Mouse (Mus musculus): ENCODE measurements around the gene Npm3. TPM values are rescaled to one million over a fixed set of nuclear protein-coding genes. Genes with fewer than 3 reads are reported as not detected.

Gene Npm3
- 32.7 to 35.7 TPM (median 34.7 TPM) in 4 replicates for total RNA-seq (2023; ENCODE audit: inconsistent age)

DNA sequence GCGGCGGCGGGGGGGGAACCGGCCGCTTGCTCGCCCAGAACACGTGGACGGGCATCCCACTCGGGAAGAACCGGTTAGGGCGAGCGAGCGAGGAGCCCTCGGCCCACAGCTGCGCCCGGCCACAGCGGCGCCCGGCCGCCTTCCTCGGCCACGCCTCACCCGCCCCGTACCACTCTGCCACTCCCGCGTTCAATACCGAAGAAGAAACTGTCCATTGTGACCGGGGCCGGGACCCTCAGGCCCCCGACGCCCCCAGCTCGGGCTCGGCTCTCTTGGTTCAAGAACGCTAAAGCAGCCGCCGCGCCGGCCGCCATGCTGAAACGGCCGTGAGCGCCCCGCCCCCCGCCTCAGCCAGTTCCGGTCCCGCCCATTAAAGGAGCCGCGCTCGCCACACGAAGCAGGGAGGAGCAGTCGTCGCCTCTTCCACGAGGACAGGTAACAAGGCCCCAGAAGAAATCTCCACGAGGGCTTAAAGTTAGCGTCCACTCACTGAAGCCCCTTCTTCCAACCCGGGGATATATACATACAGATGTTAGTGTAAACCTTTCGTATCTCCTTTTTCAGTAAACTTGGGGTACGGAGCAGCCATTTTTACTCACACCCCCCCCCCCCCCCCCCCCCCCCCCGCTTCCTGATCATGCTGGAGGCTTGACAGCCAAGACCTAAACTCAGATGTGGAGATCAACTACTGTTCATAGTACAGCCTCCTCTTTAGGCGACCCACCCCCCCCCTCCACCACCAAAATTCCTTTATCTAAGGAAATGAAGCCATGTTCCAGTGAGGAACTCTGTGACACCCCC is at the start of gene Npm3:
Gene Npm3, minus strand, starts transcription at position 349 of the 801 bp plus-strand sequence.

DNA sequence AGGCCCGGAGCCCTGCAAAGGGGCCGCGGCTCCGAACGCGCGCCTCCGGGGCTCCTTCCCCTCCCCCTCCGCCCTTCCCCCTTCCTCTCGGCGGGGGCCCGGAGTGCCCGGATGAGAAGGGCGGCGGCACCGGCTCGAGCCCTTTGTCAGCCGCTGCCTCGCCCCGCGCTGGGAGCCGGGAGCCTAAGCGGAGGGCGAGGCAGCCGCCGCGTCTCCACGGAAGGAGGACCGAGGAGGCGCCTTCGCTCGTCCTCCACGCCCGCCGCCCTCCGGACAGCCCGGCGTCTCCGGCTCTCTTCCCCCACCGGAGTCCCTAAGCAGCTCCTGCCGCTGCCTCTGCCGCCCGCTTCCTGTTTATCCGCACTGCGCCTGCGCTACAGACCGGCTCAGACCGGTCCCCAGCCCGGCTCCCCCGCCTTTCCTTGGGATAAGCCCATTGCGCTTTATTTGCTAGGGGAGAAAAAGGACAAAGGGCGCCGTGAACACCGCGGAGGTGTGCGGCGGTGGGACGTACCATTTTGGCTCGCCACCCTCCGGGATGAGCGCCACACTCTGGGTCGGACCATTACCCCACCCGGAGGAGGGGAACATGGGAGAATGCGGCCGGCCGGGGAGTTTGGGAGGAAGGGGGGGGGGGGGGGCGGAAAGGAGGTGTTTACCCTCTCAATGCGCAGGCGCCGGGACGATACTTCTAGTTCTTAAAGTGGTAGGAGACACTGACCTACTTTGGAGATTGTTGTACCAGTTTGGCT is 34.0 kb upstream of the Npm3 start, which contains the start of gene Mgea5:
Gene Mgea5, minus strand, starts transcription at position 657 of the 752 bp plus-strand sequence.

DNA sequence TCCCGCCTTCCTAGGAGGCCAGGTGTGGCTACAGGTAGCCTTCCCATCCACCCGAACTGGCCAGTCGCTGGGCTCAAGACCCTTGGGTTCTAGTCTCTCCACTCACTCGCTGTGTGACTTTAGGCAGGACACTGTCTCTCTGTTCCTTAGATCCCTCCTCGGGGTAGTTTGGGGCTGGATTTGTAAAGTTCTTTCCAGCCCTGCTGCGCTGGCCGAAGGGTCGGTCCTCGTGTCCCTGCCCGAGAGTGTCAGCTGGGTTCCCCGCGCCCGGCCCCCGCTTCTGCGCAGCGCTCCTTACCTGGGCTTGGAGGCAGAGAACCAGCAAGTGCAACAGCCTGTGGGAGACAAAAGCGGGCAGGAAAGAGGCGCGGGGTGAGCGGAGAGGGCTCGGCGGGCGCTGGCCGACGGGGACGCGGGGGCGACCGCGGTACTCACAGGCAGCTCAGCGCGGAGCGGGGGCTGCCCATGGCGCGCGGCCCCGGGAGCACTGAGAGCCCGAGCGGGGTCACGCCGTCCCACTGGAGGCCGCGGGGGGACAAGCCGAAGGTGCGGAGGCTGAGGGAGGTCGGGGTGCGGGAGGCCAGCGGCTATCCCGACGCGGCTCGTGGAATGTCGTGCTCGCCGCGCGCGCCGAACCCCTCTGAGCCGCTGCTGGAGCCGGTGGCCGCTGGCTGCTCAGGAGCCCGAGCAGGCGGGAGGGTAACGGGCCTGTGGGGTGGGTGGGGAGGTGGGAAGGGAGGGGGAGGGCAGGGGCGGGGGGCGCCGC is 7.0 kb downstream of the Npm3 start, which contains the start of gene Fgf8:
Gene Fgf8, minus strand, starts transcription at position 698 of the 766 bp plus-strand sequence.

Other genes starting within 250 kb of the Npm3 start
- gene Poll, start 189.1 kb downstream of the Npm3 start, total RNA-seq (2023; ENCODE audit: inconsistent age), result 12.2 to 16.2 TPM (median 14.1 TPM) in 4 replicates
- gene Gm17018, start 189.0 kb downstream of the Npm3 start, total RNA-seq (2023; ENCODE audit: inconsistent age), result 10.3 to 13.1 TPM (median 12.4 TPM) in 4 replicates
- 51.3 to 65.4 TPM (median 57.3 TPM) in 4 replicates for gene Fbxw4, start 89.3 kb downstream of the Npm3 start, total RNA-seq (2023; ENCODE audit: inconsistent age)
- gene Fgf8, start 6.7 kb downstream of the Npm3 start, total RNA-seq (2023; ENCODE audit: inconsistent age), result not detected in 4 replicates
- gene Mgea5, start 34.2 kb upstream of the Npm3 start, total RNA-seq (2023; ENCODE audit: inconsistent age), result 204 to 222 TPM (median 217 TPM) in 4 replicates
- gene Kcnip2, start 66.5 kb upstream of the Npm3 start, total RNA-seq (2023; ENCODE audit: inconsistent age), result 0.74 to 1.3 TPM (median 1.2 TPM) in 4 replicates
- 24.2 to 25.7 TPM (median 25.3 TPM) in 4 replicates for gene Armh3, start 248.9 kb upstream of the Npm3 start, total RNA-seq (2023; ENCODE audit: inconsistent age)